Mouse (Mus musculus): ENCODE data around the gene Boc.

Boc gene

GRCm38 (mm10) chr16:44545939-44546338, 12.8 kb downstream of the Boc start:
- no peak for DNase-seq (ENCODE audit: low read depth, low spot score)
- H3K27me3 ChIP-seq (ENCODE audit: control insufficient read depth, insufficient read depth, low read length, poor library complexity, severe bottlenecking): no peaks in the 10 kb centered on the region
- no peaks in the 10 kb centered on the region for H3K36me3 ChIP-seq (ENCODE audit: control insufficient read depth, insufficient read depth, low read length, poor library complexity, severe bottlenecking)

- no peak for DNase-seq (ENCODE audit: low read depth, low spot score)
- Histone ChIP-seq H3K36me3 (ENCODE audit: control insufficient read depth, insufficient read depth, low read length, poor library complexity, severe bottlenecking) (no peaks in the 10 kb centered on the region), H3K27me3 (ENCODE audit: control insufficient read depth, insufficient read depth, low read length, poor library complexity, severe bottlenecking) (no peaks in the 10 kb centered on the region)
These were observed 13.5 kb downstream of the Boc start for GRCm38 (mm10) chr16:44545153-44545552.

DNA sequence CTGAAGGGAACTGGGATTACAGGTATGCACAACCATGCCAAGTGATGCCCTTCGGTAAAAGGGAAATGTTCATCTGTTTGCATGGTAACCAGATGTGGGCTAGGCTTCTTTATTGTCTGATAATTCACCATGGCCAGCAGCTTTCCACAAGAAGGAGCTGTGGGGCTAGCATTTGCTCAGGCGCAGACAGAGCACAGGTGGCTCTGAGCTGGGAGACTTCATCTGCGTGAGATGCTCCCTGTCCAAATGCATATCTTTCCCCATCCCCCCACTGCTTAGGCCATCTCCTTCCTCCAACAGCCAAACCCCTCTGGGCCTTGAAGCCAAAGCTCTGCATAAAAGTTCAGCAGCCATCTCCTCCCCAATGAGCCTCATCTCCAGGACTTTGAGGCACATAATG, 15.6 kb downstream of the Boc start:
- H3K36me3 ChIP-seq (ENCODE audit: control insufficient read depth, insufficient read depth, low read length, poor library complexity, severe bottlenecking): no peaks in the 10 kb centered on the region
- DNase-seq (ENCODE audit: low read depth, low spot score): no peak
- H3K27me3 ChIP-seq (ENCODE audit: control insufficient read depth, insufficient read depth, low read length, poor library complexity, severe bottlenecking): no peaks in the 10 kb centered on the region

DNA sequence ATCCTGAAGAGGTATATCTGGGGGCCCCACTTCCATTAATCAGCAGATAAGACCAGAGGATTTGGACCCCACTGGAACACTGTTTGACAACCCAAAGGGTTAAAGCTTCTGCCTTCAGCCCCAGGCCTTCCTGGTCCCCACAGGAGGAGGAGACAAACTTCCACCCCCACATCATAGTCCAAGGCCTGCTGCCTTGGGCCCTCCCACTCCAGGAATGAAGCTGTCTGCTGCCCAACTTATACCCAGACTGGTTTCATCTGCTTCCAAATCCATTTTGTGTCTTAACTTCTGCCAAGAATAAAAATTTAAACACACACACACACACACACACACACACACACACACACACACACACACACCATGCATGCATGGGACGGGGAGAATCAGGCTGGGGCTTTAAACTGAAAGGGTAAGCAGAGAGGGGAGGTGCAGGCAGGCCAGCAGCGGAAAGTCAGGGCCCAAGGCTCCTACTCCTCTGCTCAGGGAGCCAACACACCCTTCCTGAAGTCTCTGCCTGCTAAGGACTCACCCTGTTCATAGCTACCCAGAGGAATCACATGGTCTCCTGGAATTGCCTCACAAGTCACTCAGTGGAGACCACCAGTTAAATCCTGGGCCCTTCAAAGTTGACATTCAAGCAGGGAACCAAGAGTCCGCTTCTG, 16.5 kb downstream of the Boc start:
- H3K36me3 ChIP-seq (ENCODE audit: control insufficient read depth, insufficient read depth, low read length, poor library complexity, severe bottlenecking): no peaks in the 10 kb centered on the region
- no peak for DNase-seq (ENCODE audit: low read depth, low spot score)
- no peaks in the 10 kb centered on the region for H3K27me3 ChIP-seq (ENCODE audit: control insufficient read depth, insufficient read depth, low read length, poor library complexity, severe bottlenecking)

- no peaks in the 10 kb centered on the region for H3K27me3 ChIP-seq (ENCODE audit: control insufficient read depth, insufficient read depth, low read length, poor library complexity, severe bottlenecking)
- no peak for DNase-seq (ENCODE audit: low read depth, low spot score)
- H3K36me3 ChIP-seq (ENCODE audit: control insufficient read depth, insufficient read depth, low read length, poor library complexity, severe bottlenecking): no peaks in the 10 kb centered on the region
These were observed 19.1 kb downstream of the Boc start for GRCm38 (mm10) chr16:44539611-44540010.

DNA sequence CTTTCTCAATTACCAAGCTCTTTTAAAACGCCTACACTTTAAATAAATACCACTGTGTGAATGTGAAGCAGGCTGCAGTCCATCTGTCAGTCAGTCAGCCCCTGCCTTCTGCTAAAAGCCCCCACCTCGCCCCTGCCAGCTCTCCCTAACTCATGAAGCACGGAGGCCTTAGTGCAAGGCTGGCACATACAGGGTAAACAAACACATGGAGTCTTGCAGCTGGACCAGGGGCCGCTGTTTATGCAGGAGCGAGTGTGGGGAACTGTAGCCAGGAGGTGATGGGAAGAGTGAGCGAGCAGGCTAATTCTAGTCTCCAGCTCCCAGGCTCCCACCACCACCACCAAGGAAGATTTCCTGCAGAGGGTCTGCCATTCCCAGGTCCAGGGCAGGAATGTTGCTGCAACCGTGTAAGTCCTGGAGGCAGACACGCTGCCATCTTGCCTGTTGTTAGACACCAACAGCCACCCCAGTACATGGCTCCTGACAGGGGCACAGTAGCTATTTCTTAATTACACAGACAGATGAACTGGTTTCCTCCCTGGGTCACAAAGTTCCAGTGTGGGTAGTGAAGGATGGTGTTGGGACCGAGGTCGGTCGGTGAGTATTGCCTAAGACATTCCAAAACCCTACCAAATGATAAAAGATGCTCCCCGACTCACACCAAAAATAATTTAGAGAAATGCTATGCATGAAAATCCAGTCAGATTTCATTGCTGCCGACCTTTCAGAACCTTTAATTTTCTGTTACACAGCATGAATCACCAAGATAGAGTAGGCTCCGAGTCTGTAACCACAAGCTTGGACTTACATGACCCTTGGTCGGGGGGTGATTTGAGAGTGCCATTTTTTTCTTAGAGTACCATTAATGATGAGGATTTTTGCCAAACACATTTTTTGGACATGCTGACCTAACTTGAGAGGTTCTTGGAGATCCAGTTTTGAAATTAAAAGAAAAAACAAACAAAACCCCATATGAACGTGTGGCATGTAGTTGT, 20.0 kb downstream of the Boc start:
- no peak for DNase-seq (ENCODE audit: low read depth, low spot score)
- H3K27me3 ChIP-seq (ENCODE audit: control insufficient read depth, insufficient read depth, low read length, poor library complexity, severe bottlenecking): no peaks in the 10 kb centered on the region
- no peaks in the 10 kb centered on the region for H3K36me3 ChIP-seq (ENCODE audit: control insufficient read depth, insufficient read depth, low read length, poor library complexity, severe bottlenecking)

DNA sequence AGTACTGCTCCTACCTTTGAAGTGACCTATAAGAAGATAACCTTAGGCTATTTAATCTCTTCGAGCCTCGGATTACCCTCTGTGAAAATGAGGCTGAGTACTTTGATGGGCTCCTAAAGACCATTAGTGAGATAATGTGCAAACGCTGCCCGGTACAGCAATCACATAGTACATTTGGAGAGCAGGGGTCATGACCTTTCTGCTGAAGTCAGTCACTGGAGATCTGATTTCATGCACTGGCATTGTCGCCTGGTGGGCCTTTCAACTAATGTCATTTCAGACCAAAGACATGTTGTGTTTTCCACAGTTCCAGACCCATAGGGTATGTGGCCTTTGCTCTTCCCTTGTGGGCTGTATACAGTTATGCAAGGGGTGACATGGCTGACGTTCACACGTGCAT, 24.6 kb downstream of the Boc start:
- no peaks in the 10 kb centered on the region for H3K27me3 ChIP-seq (ENCODE audit: control insufficient read depth, insufficient read depth, low read length, poor library complexity, severe bottlenecking)

DNA sequence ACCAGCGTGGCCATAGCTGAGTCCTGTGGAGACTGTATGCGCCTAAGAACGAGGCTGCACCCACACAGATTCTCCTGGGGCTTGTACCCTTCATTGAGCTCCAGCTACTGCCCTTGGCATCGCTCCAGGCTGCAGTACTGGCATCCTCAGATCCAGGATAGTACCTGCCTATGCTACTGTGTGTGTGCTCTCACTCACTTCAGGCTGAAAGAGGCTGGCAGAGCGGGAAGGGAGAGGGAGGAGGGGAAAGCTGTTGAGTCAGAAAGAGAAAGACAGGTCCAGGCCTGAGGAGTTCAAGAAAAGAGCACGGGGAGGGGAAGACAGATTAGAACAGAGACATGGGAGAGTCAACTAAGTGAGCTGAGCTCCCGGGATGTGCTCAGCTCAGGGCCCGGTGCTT, 25.2 kb downstream of the Boc start:
- no peak for DNase-seq (ENCODE audit: low read depth, low spot score)
- H3K36me3 ChIP-seq (ENCODE audit: control insufficient read depth, insufficient read depth, low read length, poor library complexity, severe bottlenecking): no peaks in the 10 kb centered on the region
- H3K27me3 ChIP-seq (ENCODE audit: control insufficient read depth, insufficient read depth, low read length, poor library complexity, severe bottlenecking): no peaks in the 10 kb centered on the region

More for the DNA sequence above, 24.6 kb downstream of the Boc start:
- no peak for DNase-seq (ENCODE audit: low read depth, low spot score)
- no peaks in the 10 kb centered on the region for H3K36me3 ChIP-seq (ENCODE audit: control insufficient read depth, insufficient read depth, low read length, poor library complexity, severe bottlenecking)

DNA sequence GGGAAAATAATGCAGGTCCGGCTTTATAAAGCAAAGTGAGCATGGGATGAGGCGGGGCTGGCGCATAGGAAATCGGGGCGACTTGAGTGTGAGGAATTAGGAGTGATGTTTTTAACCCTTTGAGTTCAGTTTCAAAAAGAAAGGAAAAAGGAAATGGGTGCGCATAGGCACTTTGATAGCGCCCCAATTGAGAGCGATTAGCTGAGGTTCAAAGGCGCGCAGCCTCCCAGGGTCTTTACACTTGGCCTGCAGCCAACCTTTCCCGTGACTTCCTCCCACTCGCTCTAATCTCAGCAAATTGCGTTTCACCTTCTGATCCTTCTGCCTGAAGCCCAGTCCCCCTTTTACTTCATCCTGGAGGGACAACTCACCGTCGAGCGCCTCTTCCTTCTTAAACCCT, 25.8 kb downstream of the Boc start:
- DNase-seq (ENCODE audit: low read depth, low spot score): no peak
- no peaks in the 10 kb centered on the region for H3K27me3 ChIP-seq (ENCODE audit: control insufficient read depth, insufficient read depth, low read length, poor library complexity, severe bottlenecking)
- H3K36me3 ChIP-seq (ENCODE audit: control insufficient read depth, insufficient read depth, low read length, poor library complexity, severe bottlenecking): no peaks in the 10 kb centered on the region

GRCm38 (mm10) chr16:44531239-44531797, 27.4 kb downstream of the Boc start:
- Histone ChIP-seq H3K36me3 (ENCODE audit: control insufficient read depth, insufficient read depth, low read length, poor library complexity, severe bottlenecking) (no peaks in the 10 kb centered on the region), H3K27me3 (ENCODE audit: control insufficient read depth, insufficient read depth, low read length, poor library complexity, severe bottlenecking) (no peaks in the 10 kb centered on the region)
- no peak for DNase-seq (ENCODE audit: low read depth, low spot score)

DNA sequence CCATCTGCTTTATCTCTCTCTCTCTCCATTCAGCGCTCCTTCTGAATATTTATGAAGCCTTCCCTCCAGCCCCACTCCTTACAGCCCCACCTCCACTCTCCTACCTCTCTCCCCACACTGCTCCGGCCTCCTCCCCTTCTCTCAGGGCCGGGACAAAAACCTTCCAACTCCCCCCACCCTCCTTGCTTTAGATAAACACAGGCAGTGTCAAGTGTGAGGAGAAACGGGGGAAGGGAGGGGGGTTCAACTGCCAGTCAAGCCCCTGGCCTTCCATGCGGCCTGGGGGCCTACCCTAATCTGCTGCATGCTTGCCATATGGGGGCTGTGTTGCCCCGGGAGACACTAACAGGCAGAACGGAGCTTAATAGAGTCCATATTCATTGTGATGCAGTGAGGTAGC, 27.9 kb downstream of the Boc start:
- Histone ChIP-seq H3K27me3 (ENCODE audit: control insufficient read depth, insufficient read depth, low read length, poor library complexity, severe bottlenecking) (no peaks in the 10 kb centered on the region), H3K36me3 (ENCODE audit: control insufficient read depth, insufficient read depth, low read length, poor library complexity, severe bottlenecking) (no peaks in the 10 kb centered on the region)
- no peak for DNase-seq (ENCODE audit: low read depth, low spot score)

DNA sequence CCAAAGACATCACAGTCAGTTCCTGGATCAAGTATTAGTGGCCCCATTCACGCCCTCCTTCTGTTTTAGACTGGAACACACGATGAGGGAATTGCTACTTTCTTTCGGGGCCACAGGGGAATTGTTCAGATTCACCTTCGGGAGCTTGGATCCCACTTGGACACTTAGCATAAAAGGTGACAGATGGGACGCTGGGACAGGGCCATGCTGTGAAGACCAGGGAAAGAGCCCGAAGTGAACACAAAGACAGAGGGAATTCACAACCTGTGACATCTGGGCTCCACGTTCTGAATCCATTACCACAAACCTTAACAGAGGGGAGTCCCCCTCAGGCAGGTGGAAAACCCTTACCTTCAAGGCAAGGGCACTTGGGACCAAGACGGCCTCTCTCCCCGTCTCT, 28.5 kb downstream of the Boc start:
- no peaks in the 10 kb centered on the region for H3K27me3 ChIP-seq (ENCODE audit: control insufficient read depth, insufficient read depth, low read length, poor library complexity, severe bottlenecking)
- no peak for DNase-seq (ENCODE audit: low read depth, low spot score)
- H3K36me3 ChIP-seq (ENCODE audit: control insufficient read depth, insufficient read depth, low read length, poor library complexity, severe bottlenecking): no peaks in the 10 kb centered on the region

GRCm38 (mm10) chr16:44529691-44530090, 29.0 kb downstream of the Boc start:
- H3K36me3 ChIP-seq (ENCODE audit: control insufficient read depth, insufficient read depth, low read length, poor library complexity, severe bottlenecking): no peaks in the 10 kb centered on the region
- no peak for DNase-seq (ENCODE audit: low read depth, low spot score)
- H3K27me3 ChIP-seq (ENCODE audit: control insufficient read depth, insufficient read depth, low read length, poor library complexity, severe bottlenecking): no peaks in the 10 kb centered on the region

DNA sequence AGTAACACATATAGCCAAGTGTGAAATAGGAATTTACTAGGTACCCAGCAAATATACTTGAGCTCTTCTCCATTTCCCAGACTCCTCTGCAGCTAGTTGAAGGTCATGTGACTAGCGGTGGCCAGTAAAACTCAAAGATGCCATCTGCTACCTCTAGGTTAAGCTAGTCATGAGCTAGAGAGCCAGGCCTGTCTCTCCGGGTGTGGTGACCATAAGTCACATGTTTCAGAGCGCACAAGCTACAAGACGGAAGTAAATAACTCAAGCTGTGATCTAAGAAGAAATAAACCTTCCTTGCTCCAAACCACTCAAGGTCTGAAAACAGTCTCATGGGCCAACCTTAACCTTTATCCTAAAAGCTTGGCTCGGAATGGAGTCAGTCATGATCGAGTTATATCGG, 29.7 kb downstream of the Boc start:
- H3K36me3 ChIP-seq (ENCODE audit: control insufficient read depth, insufficient read depth, low read length, poor library complexity, severe bottlenecking): no peaks in the 10 kb centered on the region
- no peak for DNase-seq (ENCODE audit: low read depth, low spot score)
- H3K27me3 ChIP-seq (ENCODE audit: control insufficient read depth, insufficient read depth, low read length, poor library complexity, severe bottlenecking): no peaks in the 10 kb centered on the region

DNA sequence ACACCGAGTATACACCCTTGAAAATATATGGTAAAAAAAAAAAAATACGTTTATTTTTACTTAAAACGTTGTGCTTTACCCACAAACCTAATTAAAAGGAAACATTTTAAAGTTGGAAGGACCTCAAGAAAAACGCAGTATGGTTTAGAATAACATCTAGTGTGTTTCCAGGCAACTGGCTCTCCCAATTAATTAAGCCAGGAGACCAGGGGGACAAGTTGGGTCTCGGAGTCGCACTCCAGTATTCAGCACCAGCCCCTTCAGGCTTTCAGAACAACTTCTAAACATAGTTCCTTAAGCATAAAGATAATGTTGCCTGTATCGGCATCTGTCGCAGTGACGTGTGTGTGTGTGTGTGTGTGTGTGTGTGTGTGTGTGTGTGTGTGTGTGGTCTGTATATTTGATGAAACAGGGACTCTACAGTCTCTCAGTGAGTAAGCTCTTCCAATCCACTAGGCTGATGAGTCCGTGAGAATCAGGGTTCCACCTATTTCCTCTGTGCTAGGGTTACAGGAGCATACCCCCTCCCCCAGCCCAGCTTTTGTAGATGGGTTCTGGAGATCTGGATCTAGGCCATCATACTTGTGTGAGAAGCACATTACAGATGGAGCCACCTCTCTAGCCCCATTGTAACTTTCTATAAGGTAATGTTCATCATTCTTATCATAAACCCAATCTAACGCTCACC, 31.3 kb downstream of the Boc start:
- no peaks in the 10 kb centered on the region for H3K27me3 ChIP-seq (ENCODE audit: control insufficient read depth, insufficient read depth, low read length, poor library complexity, severe bottlenecking)
- DNase-seq (ENCODE audit: low read depth, low spot score): no peak
- H3K36me3 ChIP-seq (ENCODE audit: control insufficient read depth, insufficient read depth, low read length, poor library complexity, severe bottlenecking): no peaks in the 10 kb centered on the region
